Mouse (Mus musculus) urinary bladder, postnatal 10 days (tissue): Measurements from ENCODE around the gene Hp1bp3.

ENCODE experiments used
- DNase-seq: peaks from one replicate; pipeline ENCODE4 v3.0.0; 2022; ENCODE audit warnings: low spot score

Gene Hp1bp3

DNA sequence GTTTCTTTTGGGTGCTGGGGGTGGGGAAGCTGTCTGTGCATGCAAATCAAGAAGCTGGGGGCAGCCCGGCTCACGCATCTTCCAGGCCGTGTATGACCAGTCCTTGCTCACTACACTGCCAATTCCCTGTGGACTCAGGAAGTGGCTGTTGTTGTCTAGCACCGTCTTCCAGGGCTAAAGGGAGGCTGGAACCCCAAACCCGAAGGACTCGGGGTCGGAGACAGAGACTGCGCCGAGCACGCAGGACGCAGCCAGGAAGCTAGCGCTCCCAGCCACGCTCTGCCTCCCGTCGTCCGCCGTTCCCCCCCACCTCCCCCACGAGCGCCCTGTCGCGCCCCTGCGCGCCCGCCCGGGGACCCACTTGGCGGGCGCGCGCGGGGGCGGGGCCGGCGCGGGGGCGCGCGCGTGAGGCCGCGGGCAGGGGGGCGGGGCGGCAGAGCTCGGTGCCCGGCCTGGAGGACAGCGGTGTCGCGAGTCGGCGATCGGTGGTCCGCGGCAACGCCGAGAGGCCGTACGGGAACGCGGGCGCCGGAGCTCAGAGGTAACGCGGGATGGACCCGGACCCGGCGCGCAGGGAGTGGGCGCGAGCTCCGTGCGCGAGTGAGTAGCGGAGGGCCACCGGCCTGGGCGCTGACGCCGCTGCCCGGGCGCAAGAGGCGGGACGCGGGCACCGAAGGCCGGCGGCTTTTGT is at the start of gene Hp1bp3:
Gene Hp1bp3, plus strand, starts transcription at position 97 of the 691 bp plus-strand sequence.
- DNase-seq, result peak; percentile 32

DNA sequence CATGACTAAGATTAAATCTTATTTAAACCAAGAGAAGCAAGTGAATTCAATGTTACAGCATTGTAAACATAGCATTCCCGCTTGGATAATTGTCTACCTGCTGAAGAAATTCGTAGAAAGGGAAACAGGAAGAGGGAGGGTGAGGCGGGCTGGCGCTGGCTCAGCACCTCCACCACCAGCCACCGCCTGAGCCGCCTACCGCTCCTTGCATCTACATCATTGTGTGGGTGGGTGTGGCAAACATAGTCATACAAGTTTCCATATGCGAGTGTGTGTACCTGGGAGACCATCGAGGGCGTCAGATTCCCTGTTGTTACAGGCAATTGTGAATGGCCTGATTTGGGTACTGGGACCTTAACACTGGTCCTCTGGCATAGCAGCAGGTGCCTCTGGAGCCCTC is 49.6 kb upstream of the Hp1bp3 start:
- no peak for DNase-seq

DNA sequence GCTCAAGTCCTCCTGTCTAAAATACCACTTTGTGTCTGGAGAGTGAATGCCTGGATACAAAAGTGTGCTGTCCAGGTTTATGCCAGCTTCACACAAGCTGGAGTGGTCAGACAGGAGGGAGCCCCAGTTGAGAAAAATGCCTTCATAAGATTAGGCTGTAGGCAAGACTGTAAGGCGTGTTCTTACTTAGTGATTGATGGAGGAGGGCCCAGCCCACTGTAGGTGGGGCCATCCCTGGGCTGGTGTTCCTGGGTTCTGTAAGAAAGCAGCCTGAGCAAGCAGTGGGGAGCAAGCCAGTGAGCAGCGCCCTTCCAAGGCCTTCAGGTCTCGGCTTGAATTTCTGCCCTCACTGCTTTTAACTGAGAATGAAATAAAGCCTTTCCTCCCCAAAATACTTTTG is 47.9 kb upstream of the Hp1bp3 start:
- no peak for DNase-seq

DNA sequence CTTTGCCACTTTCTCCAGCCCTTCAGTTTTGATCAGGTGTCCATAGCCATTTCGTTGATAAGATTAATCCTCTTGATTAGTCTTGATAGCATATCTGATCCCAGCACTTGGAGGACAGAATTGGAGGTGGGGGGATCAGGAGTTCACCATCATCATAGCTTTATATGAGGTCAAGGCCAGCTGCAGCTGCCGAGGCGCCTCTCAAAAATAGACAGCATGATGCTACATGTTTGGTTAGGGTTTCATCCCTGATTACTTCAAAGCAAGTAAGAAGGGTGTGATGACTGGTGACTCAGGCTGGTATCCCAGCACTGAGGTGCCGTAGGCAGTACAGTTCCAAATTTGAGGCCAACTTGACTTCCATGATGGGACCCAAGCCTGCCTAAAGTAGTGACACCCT is 46.7 kb upstream of the Hp1bp3 start:
- DNase-seq, result no peak

DNA sequence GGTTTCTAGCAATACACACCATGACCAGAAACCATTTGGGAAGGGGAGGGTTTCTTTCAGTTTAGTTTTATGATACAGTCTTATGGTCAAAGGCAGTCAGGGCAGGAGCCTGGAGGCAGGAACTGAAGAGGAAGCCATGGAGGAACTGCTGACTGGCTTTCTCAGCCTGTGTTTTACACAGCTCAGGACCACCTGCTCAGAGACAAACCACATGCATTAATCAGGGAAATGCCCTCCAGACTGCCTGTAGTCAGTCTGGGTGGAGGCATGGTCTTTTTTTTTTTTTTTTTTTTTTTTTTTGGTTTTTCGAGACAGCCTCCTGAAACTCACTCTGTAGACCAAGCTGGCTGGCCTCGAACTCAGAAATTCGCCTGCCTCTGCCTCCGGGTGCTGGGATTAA is 43.4 kb upstream of the Hp1bp3 start:
- DNase-seq, result no peak

DNA sequence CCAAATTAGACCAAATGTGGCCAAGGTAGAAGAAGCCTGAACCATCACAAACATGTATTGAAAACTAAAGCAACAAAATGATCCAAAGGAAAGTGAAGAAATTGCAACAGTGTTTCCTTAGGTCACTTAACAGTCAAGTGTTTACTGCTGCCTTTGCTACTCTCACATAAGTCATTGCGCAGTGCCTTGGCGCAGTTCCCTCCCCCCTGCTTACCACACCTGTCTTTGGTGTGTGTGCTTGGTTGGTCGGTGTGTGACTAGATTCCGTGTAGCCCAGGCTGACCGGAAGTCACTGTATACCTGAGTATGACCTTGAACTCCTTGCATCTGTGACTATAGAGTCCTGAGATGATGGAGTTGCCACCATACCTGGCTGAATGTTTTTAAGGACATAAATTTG is 36.7 kb upstream of the Hp1bp3 start:
- no peak for DNase-seq

DNA sequence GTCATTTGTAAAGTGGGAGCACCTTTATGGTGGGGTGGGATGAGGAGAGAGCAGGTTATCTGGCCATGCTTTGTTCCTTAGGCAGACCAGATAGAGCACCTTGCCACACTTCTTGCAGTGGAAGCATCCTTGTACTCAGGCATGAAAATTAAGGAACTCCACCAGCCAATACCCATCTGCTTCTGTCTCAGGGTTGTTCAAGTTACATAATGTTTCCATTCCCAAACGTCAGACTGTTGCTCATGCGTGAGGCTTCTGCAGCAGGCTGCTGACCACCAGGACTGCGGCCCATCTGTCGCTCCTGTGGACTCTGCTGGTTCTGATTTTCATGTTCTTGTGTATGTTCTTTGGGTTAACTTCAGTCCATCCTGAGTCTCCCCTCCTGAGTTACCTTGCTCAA is 35.4 kb upstream of the Hp1bp3 start:
- DNase-seq, result no peak

DNA sequence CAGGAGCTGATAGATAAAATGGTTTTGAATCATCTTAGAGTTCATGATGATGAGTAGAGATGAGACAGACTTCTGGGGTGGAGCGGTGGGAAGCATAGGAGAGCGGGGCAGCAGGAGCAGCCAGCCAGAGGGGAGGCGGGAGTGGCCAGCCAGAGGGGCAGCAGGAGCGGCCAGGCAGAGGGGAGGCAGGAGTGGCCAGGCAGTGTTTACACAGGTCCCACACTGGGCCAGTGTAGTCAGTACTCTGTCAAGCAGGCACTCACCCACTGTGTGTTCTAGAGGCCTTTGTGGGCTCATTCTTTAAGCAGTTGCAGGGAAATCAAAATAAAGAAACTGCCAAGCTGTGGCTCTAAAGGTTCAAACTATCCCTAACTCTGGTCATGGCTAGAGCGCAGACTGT is 32.0 kb upstream of the Hp1bp3 start:
- no peak for DNase-seq

DNA sequence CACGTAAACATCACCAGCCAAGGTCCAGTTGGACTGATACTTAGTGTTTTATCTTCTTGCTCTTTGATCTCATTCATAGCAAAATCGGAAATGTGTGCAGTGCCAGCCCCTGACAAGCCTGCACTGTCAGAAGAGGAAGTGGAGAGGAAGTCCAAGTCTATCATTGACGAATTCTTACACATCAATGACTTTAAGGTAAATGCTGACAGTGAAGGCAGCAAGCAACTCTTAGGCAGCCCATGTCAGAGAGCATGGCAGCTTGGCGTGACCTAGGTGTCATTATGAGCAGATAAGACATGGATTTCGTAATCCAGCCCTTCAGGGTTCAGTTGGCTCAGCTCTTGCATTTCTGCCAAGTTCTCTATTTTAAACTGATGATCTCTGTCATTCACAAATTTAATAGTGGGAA is 31.5 kb upstream of the Hp1bp3 start:
- no peak for DNase-seq

DNA sequence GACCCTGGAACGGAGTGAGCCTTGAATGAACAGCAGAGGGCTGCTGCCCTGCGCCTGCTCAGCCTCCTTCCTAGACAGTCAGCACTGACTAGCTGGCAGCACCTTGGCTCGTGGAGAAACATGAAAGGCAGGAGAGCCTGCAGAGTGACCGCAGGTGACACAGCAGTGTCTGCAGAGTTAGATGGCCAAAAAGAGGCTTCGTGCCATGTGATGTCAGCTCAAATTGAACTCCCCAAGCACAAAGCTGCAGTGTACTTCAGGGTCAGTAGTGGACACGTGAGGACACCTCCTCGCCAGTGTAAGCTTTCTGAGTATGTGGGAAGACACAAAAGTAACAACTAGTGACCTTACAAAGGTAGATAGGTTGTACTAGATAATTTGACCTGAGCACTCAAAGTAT is 30.1 kb upstream of the Hp1bp3 start:
- no peak for DNase-seq

DNA sequence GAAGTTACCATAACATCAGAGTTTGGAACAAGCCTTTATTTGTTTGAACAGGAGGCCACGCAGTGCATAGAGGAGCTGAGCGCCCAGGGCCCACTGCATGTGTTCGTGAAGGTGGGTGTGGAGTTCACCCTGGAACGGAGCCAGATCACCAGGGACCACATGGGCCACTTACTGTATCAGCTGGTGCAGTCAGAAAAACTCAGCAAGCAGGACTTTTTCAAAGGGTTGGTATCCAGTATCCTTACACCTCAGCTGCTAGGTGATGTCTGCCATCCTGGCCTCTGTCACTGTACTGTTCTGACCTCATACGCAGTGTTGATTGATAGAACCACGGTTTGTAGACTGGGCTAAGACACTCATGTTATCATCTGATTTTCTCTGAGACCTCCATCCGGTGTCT is 28.1 kb upstream of the Hp1bp3 start:
- no peak for DNase-seq

DNA sequence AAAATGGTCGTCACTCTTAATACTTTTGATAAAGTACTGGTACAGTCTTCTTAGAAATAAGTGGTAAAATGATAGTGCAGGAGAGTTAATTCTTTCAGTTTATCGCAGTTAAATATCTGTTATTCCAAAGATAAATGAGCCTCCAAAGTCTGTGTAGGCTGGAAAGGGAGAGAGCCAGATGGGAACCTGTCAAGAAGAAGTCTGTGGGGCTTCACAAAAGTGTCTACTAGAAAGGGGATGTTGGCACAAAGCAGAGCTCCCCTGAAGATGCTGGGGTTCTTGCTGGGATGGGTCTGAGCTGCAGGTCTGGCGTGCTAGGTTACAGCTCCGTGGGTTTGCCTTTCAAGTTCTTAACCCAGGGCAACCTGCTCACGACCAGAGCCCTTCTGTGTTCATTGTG is 23.5 kb upstream of the Hp1bp3 start:
- no peak for DNase-seq

DNA sequence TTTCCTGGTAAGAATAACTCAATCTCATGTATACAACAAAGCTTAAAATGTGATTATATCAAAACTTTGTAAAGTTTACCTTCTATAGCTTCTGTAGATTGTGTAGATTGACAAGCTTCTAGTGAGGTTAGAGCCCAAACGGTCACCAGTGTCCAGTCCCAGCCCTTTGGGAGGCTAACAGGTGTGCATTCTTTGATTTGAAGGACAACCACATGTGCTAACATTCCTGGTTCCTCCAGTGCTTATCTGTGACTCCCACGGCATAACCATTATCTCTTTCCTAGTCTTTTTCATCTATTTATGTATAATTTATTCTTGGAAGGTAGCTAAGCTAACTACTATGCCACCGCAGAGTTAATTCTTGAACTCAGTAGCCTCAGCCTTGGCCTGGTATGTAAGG is 15.3 kb upstream of the Hp1bp3 start:
- DNase-seq, result no peak

DNA sequence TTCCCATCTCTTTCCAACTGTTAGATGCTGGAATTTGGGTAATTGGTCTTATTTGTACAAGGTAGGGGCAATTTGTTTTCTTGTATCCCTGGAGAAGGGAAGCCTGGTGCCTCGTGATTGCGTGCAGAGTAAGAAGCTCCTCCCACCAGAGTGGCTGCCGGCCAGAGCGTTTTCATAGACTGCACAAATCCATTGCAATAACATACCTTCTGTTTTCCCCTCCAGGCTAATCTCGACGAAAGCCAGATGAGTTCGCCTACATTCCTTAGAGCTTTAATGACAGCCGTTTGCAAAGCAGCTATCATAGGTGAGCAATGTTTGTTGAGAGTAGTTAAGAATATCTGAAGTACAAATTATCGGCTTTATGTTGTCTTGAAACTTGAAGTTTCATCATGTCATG is 14.4 kb upstream of the Hp1bp3 start:
- no peak for DNase-seq

DNA sequence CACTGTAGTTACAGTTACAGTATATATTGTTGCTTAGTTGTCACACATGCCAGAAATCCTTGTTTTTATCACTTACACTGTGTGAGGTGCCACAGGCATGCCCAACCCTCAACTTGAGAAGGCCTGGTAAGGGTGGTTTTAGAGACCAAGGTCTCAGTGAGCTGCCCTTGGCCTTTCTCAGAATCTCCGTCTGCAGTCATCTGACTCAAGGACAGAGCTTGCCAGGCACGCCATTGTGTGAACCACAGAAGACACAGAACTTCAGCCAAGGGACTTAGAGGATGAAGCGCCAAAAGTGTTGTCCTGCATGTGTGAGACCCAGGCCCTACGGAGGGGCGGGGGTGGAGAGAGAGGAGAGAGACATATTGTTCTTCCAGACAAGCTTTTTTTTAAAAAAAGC is 6.0 kb upstream of the Hp1bp3 start:
- DNase-seq, result no peak

DNA sequence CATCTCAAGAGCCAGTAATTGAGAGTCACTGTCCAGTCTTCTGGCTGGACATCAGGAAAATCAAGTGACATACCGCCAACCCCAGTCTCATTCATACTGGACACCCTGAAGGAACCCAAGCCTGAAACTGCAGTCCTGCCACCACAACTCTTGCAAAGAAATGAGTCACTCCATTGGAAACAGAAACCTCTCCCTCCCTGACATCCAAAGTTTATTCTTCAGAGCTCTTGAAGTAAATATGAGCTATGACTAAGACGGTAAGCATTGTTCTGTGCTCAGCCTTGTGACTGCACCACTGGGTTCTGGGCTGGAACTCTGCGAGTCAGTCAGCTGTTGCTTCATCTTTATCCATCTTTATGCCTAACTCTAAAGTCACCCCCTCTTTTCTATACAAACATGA is 2.2 kb upstream of the Hp1bp3 start:
- no peak for DNase-seq

DNA sequence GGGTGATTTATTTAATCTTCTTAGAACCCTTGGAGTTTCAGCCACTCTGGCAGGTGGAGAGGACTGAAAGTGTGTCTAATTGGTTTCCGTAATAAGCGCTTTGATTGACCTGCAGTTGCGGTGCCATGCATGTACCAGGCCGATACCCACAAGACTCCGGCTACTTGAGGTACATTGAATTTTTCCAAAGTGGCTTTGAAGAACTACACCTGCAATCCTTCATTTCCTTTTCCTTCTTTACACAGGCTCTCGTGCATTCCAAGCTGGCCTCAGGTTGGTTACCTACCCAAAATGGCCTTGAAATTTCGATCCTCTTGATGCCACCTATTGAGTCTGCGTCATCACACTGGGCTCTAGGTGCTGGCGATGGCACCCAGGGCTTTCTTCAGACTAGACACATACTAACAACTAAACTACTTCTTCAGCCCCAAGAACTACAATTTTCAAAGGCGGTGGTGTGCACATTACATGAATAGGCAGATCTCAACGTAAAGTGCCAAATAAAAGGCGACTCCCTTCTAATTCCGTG is 361 bp upstream of the Hp1bp3 start:
- no peak for DNase-seq

DNA sequence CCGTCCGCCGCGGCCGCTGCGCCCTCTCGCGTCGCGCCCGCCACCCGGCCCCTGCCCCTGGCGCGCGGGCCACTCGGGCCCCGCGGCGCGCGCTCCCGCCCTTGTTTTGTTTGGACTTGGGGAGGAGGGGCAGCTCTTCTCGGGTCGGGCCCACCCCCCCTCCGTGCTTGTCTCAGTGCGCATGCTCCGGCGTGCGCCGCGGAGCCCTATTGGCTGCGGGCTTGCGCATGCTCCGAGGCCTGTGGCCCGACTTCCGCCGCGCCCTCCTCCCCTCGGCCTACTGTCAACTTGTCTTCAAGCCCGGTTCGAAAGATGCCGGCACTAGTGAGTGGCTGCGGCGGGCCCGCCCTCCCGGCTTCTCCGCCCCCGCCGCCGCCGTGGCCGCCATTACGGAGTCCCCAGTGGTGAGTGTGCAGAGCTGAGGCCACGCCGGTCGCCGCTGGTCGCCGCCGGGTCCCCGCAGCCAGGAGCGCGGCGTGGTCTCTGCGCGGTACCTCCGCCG is 846 bp downstream of the Hp1bp3 start:
- peak; percentile 92 for DNase-seq

DNA sequence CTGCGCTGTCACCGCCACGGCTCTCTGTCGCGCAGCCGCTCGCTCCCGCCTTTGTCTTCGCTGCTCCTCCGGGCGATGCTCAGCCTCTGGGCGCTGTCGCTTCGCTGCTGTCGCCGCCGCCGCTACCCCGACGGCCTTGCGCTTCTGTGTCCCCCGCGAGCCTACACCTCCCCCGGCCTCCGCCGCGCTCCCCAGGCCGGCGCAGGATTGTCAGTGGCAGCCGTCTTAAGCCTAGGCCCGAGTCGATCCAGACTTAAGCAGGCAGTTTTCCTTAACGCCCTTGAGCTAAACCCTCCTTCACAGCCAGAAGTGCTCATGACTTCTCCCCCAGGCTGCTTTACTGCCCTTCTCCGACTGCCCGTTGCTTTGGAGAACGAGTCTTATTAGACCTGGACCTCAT is 1.3 kb downstream of the Hp1bp3 start:
- DNase-seq, result no peak

DNA sequence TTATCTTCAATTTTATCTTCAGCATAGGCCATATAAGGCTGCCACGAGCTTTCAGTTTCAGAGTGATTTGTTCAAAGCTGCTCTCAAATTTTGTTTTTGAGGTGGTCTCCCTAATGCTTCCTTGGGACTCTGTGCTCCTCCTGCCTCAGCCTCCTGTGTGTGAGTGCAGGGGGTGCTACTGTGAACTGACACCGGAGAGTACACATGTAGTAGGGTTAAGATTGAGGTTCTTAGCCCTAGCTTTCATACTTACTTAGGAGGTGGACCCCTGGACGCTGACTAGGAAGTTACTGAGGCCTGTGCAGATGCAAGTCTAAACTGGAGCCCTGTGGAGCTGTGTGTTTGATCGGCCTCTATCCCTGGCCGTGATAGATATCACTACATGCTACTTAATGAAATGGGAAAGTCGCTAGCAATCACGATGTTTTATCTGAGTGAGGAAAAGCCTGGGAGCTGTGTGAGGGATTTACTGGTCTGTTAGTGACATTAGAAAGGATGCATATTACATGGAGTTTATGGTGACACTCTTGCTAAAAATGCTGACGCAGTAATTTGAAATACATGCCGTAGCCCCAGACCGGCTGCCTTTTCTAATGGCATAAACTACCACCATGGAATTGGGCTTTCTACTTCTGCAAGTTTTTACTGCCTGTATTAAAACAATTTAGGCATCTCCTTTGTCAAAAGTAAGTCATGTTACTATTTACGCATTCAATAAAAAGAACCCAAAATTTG is 2.0 kb downstream of the Hp1bp3 start:
- no peak for DNase-seq

DNA sequence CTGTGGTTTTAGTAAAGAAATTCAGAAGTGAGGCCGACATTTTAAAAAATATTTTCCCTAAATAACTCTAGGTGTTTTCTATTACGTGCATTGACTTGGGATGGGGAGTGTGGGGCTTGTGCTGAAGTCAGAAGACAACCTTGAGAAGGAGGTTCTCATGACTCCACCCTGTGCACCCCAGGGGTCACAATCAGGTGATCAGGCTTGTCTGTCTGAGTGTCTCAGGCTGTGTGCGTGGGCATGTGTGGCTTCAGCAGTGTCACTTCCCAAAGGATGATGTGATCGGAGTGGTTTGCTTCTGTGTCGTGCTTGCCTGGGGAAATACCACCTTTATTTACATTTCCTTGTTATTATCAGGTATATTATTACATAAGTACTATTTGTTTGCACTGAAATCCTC is 3.2 kb downstream of the Hp1bp3 start:
- DNase-seq, result no peak

DNA sequence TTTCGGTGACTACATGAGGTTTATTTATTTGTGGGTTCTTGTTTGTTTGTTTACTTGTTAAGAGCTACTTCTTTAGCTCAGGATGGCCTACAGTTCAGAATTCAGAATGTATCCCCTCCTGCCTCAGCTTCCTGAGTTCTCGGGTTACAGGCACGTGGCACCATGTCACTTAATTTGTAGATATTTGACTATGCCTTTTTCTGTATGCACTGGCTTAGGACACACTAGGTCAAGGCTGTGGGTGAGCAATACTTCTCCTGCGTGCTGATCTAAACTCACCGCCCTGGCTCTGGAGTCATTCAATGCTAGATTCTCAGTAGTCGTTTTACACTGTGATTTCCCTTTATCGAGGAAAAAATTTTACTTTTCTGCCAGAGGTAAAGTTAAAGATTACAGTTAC is 4.7 kb downstream of the Hp1bp3 start:
- DNase-seq, result no peak

DNA sequence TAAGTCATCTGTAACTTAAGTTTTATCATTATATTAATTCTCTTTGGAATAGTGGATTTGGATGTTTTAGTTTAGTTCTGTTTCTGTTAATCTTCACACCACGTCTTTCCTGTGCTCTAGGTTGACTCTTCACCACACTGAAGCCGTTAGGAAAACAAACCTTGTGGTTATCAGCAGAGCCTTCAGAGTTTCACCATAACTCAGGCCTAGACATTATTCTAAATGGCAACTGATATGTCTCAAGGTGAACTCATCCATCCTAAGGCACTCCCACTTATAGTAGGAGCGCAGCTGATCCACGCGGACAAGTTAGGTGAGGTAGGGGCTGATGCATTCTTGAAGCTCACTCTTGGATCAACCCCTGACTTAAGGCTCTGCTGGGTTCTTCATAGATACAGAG is 5.3 kb downstream of the Hp1bp3 start:
- no peak for DNase-seq

DNA sequence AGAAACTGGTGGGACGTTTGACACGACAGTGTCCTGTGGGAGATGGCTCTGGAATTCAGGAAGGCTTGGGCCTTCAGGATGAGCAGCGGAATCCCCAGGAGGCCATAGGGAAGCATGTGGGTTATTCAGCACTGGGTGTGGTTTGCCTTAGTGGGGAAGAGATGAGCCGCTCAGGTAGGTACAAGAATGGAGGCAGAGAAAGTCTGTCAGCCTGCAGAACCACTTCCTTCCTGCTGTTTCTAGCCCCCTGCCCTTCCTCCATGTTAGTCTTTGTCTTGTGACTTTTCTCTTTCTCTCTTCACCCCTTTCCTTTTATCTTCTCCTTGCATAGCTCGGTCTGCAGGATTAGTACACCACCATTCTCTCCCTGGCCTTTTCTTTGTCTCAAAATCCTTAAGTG is 6.3 kb downstream of the Hp1bp3 start:
- no peak for DNase-seq
